Mouse (Mus musculus) retina, postnatal 1 day (tissue): Measurements from ENCODE around the gene Arhgef39.

Experiments
- DNase-seq: peaks from one replicate; pipeline ENCODE4 v3.0.0-alpha.2; 2012

Arhgef39 gene

DNA sequence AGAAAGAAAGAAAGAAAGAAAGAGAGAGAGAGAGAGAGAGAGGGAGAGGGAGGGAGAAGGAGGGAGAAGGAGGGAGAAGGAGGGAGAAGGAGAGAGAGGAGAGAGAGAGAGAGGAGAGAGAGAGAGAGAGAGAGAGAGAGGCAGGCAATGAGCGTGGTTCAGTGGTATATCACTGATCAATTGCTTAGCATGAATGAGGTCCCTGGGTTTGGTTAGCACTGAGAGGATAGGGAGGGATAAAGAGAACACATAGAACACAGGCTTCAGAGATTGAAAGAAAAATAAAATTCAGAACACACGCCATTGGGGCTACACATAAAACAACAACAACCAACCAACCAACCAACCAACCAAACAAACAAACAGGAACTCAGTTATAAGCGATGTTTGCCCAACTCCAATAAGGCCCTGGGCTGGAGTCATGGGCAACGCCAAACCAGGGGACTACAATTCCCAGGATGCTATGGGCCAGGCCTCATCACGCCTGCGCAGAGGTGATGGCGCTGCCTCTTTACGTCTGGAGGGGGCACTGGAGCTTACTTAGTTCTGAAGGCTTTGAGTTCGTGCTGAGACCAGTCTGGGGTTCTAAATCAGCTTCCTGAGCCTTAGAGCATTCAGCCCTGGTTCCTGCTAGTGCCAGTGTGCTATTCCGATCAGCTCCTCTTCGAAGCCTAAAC lies 21.5 kb downstream of the Arhgef39 start:
- peak; percentile 93 for DNase-seq

DNA sequence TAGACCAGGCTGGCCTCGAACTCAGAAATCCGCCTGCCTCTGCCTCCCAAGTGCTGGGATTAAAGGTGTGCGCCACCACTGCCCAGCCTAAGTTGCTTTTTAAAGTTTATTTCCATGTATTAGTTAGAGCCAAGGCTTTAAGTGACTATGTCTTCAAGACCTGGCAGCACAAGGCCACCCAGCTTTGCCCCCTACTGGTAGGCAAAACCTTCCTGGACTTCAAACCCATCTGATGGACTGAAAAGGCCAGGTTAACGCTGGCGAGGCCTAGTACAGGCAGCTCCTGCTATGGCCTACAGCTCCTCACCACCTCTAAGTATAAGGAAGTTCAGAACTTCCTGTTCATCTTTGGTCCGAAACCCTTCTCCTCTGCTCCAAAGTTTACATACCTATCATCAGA lies 22.9 kb downstream of the Arhgef39 start:
- DNase-seq = no peak

DNA sequence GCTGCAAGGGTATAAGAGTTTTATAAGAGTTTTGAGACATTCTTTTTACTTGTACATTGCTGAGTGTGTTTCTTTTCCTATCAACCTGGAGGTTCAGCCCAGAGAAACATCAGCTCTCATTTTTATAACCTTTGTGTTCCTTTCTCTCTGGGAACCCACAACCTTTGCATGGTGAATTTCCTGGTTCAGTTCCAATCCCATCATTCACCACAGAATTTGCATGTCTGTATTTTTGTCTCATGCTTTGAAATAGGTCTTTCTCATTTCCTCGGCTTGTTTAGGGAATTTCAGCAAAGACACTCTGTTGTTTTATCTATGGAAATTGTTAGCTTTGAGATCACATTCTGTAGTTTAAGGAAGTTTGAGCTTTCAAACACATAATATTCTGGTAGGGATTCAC lies 25.9 kb downstream of the Arhgef39 start:
- DNase-seq = no peak

DNA sequence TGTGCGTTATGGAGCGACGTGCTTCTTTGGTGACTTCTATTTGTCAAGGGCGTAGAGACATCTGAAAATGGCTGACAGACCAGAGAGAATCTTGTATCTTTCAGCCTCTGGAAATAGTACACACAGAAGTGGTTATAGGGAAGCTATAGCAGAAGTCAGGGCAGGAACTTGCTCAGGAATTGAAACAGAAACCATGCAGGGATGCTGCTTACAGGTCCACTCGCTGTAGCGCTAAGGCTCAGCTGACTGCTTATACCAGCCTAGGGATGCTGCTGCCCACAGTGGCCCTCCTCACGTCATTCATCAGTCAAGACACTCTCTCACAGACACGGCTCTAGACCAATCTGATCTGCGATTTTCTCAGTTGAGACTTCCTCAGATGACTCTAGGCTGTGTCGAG lies 29.2 kb downstream of the Arhgef39 start:
- no peak for DNase-seq

DNA sequence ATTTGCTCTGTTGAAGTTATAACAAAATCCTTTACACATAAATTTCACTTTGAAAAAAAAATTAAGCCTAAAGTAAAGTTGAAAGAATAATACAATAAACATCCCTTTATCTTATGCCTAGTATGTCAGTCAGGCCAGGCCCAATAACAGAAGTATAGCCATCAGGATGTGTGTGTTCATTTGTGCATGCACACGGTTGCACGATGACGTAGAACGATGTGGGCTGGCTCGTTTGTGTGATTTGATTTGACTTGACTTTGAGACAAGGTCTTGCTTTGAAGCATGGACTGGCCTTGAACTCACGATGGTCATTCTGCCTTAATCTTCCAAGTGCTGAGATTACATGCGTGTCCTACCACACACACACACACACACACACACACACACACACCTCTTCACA lies 32.6 kb downstream of the Arhgef39 start:
- DNase-seq = no peak

DNA sequence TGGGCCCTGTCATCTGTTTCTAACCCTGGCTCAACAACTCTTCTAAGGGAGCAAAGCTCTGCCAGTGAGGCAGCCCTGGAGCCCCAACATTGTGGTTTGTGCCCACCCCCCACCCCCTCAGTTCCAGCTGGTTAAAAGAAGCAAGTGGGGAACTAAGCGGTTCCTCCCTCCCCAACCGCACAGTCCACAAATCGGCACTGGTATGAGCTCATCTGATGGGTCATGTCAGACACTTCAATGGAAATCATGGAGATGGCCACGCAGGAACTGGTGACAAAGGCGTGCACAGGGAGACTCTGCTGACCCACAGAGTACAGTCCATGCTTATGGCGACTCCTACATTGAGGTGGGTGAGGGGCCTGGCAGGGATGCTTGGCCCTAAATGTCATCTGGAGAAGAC lies 33.6 kb downstream of the Arhgef39 start:
- no peak for DNase-seq

DNA sequence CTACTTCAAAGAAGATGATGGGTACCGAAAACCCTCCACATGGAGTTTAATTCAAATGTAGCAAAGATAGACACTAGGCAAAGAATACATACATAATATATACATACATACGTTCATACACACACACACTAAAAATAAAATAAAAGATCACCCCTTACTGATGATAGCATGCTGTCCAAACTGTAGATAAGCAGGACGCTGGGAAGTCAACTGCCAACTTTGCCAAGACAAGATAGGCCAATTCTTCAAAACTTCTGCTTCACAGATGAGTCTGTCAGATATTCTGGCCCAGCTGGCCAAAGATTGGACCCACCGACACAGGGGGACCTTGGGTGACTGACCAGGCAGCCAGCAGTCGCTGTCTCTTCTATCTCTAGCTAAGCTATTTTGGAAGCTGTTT lies 36.4 kb downstream of the Arhgef39 start:
- no peak for DNase-seq

DNA sequence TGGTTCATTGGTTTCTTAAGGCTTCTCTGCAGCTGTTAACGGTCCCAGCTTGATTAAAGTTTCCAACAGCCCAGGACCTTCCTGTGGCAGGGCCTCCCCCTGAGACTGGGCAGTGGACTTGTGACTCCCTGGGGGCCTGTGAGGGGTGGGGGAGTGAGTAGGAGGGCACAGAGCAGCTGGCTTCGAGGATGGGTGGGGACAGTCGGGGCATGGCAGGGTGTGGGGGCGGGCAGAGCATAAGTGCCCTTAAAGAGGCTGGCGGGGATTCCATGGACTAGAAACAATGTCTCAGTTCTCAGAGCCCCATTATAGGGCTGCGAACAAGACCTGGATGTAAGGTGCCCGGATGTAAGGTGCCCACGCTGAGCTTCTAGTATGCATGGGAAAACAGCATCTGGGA lies 42.4 kb downstream of the Arhgef39 start:
- DNase-seq = peak; percentile 29

DNA sequence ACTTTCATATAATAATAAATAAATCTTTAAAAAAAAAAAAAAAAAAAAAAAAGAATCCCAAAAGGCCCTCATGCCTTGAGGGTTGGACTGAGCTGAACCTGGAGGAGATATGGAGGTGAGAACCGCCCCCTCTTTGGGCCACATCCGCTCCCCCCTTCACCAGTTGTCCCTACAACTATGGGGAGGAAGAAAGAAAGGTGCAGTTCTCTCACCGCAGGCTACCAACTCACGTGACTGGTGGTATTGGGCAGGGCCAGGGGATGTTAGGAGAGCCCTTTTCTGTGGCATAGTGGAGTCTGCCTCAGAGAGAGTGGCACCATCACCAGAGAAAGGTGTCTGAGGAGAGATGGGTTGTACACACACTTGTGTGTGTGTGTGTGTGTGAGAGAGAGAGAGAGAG lies 43.0 kb downstream of the Arhgef39 start:
- DNase-seq = no peak

DNA sequence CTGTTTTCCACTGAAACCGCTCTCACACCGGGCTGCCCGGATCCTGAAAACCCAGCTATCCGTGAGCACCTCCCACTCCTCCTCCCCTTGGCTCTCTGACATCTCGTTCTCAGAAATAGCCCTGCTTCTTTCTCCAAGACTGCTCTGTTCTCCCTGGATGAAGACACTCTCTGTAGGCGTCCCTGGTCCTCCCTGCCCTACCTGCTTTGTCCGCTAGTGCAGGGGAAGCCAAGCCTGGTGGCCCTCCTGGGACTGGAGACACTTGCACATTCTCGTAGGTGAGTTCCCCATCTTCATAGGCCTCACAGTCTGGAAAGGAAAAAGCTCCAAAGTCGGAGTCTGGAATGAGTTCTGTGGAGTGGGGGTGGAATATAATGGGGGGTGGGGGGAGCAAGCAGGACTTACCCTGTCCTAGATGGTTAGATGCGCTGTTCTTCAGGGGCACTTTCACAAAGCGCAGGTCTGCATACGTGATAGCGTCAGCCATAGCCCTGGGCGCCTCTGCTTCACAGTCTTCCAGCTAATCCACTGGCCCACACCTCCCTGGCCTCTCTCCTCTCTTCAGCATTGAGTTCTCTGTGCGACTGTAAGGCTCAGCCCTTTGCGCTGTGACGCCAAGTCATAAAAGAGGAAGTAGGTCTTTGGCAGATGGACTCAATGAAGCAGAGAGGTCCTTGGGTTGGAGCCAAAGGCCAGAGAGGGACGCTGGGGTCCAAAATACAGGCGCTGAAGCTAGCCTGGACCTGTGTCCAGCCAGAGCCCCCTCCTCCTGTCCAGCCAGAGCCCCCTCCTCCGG lies 45.3 kb downstream of the Arhgef39 start, which contains the start of gene Cd72:
TSS of gene Cd72 (minus strand) at position 588 of the 796 bp plus-strand sequence.
- peak; percentile 63 for DNase-seq

DNA sequence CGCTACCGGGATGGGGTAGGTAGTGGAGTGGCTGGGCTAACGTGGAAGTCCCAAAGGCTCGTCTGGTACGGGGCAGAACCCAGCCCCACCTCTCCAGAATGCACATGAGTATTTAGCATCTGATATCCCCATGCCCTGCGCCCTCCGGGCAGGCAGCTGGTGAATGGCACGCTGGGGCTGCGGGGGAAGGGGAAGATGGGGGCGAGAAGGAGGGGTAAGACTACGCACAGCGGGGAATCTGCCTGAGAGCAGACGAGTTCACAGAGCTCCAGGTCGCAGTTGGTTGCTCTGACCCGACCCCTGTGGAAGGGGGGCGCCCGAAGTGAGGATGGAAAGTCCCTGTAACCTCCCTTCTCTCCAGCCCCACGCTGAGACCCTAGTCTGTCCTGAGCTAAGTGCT lies 46.1 kb downstream of the Arhgef39 start:
- peak; percentile 71 for DNase-seq

DNA sequence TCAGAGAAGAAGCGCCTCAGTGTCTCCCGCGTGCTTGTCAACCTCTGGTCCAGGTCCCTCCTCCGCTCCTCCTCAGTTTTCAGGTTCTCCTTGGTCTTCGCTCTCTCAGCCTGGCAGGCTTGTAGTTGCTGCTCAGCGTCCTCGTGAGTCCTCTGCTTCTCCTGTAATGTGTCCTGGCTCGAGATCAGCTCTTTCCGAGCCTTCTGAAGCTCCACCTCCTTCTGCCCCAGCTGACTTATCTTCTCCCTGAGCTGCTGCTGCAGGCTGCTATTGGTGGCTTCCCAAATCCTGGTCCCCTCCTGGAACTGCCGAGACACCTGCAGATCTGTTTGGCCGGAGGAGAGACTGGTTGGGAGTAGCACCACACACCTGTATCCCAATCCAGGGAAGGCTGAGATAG lies 47.2 kb downstream of the Arhgef39 start:
- no peak for DNase-seq

DNA sequence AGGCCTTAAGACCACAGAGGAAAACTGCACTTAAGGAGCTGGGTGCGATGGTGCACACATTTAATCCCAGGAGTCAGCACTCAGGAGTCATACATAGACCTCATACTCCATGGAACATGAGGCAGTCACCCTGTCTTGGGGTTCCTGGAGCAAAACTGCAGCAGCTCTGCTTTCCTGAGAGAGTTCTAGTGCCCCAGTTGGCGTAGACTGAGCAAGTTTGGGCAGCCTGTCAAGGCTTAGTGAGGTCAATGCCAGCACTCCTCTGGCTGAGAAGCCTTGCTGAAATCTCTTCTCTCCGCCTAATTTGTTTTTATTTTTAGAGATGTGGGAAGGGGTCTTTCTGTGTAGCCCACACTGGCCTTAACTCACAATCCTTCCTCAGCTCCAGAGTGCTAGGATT lies 50.9 kb downstream of the Arhgef39 start:
- DNase-seq = no peak

DNA sequence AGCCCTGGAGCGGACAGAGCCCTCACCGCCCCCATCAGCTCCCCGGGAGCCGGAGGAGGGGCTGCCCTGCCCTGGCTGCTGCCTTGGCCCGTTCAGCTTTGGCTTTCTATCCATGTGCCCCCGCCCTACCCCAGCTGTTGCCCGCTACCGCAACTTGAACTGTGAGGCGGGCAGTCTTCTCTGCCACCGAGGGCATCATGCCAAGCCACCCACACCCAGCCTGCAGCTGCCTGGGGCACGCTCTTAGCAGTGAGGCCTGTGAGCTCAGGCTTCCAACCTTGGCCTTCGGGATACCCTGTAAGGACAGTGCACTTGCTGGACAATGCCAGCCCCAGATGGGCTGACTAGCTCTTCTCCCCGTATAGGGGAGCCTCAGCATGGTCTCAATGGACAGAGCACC lies 52.2 kb downstream of the Arhgef39 start:
- DNase-seq = no peak
